Mouse (Mus musculus) heart, embryonic 16.5 days (tissue): ENCODE data around the gene Rapgefl1. TPM values are rescaled to one million over a fixed set of nuclear protein-coding genes. Genes with fewer than 3 reads are reported as not detected.

ENCODE experiments used
- ATAC-seq: fragments of 200-750 bp; cut with Nextera tagmentation; replicated peaks from 2 replicates; pipeline ENCODE4 v1.8.0; 2017; ENCODE audit warnings: moderate number of reproducible peaks; ENCODE audit not compliant: insufficient read depth, low FRiP score; ENCODE audit errors: extremely low read depth
- H3K27ac ChIP-seq: fragments of 300-500 bp; sonication (generic); 2 replicates; pipeline ENCODE4 v1.5.1; 2014; ENCODE audit warnings: mild to moderate bottlenecking, low read length, control low read depth, moderate library complexity
- H3K27me3 ChIP-seq: fragments of 300-500 bp; sonication (generic); 2 replicates; pipeline ENCODE4 v1.6.1; 2014; ENCODE audit warnings: low read length, mixed read lengths; ENCODE audit not compliant: control insufficient read depth, insufficient read depth
- H3K36me3 ChIP-seq: fragments of 300-500 bp; sonication (generic); 2 replicates; pipeline ENCODE4 v1.6.1; 2014; ENCODE audit not compliant: control insufficient read depth, insufficient read depth
- H3K4me1 ChIP-seq: fragments of 300-500 bp; sonication (generic); 2 replicates; pipeline ENCODE4 v1.6.1; 2014; ENCODE audit warnings: low read length, mixed read lengths; ENCODE audit not compliant: control insufficient read depth, insufficient read depth
- H3K4me2 ChIP-seq: fragments of 300-500 bp; sonication (generic); 2 replicates; pipeline ENCODE4 v1.6.1; 2014; ENCODE audit warnings: low read depth, mild to moderate bottlenecking, control low read depth, low read length
- H3K4me3 ChIP-seq: fragments of 300-500 bp; sonication (generic); 2 replicates; pipeline ENCODE4 v1.5.1; 2014; ENCODE audit warnings: mild to moderate bottlenecking, control low read depth, low read length
- H3K9ac ChIP-seq: fragments of 300-500 bp; sonication (generic); 2 replicates; pipeline ENCODE4 v1.6.1; 2014; ENCODE audit warnings: low read length, control low read depth
- H3K9me3 ChIP-seq: fragments of 300-500 bp; sonication (generic); replicated peaks from 2 replicates; pipeline ENCODE4 v1.6.1; 2016; ENCODE audit warnings: low read length; ENCODE audit not compliant: control insufficient read depth
- WGBS: fragments of 180-500 bp; shearing (Covaris S2); extraction: QIAGEN DNeasy Blood & Tissue Kit; methylation state at CpG from one replicate; pipeline ENCODE4 v1.1.7; 2014; 5-methylcytosine and 5-hydroxymethylcytosine counted together
- polyA plus RNA-seq: library from polyadenylated mRNA; unstranded; fragments of >200 nt; fragmentation: Nextera tagmentation; extraction: Ambion mirVana; gene quantifications from 2 replicates; pipeline ENCODE4 v1.2.1, GENCODE M21; 2015

Rapgefl1 gene
- polyA plus RNA-seq, 1 experiment from 2014 or later = 1.0 TPM

GRCm38 (mm10) chr11:98889077-98889476 lies 52.5 kb downstream of the Rapgefl1 start:
- H3K27ac ChIP-seq = no peak overlapping the region
- ATAC-seq = no peak
- H3K4me1 ChIP-seq = no peaks in the 10 kb centered on the region
- H3K27me3 ChIP-seq = no peaks in the 10 kb centered on the region
- no peaks in the 10 kb centered on the region for H3K9me3 ChIP-seq
- H3K4me3 ChIP-seq = no peak overlapping the region
- peaks cover 64% of the 10 kb centered on the region for H3K36me3 ChIP-seq
- H3K4me2 ChIP-seq = no peak overlapping the region
- 97% methylated on average over 4 of the region's 4 CpGs for WGBS
- no peak overlapping the region for H3K9ac ChIP-seq

- Histone ChIP-seq H3K4me1 (no peaks in the 10 kb centered on the region), H3K4me2 (no peak overlapping the region), H3K36me3 (peaks cover 66% of the 10 kb centered on the region), H3K4me3 (no peak overlapping the region), H3K9ac (no peak overlapping the region), H3K9me3 (no peaks in the 10 kb centered on the region), H3K27me3 (no peaks in the 10 kb centered on the region), H3K27ac (no peak overlapping the region)
- WGBS = 83% methylated on average over 5 of the region's 5 CpGs
- no peak for ATAC-seq
Measured at GRCm38 (mm10) chr11:98889977-98890376, 53.4 kb downstream of the Rapgefl1 start.

DNA sequence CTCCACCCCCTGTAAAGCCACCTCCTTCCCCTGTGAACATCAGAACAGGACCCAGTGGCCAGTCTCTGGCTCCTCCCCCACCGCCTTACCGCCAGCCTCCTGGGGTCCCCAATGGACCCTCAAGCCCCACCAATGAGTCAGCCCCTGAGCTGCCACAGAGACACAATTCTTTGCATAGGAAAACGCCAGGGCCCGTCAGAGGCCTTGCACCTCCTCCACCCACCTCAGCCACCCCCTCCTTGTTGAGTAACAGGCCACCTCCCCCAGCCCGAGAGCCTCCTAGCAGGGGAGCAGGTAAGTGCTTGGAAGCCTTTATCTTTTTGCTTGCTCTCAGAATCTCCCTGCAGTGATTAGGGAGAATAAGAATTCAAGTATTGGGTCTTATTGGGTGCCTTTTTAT lies 55.8 kb downstream of the Rapgefl1 start:
- Histone ChIP-seq H3K36me3 (peaks cover 68% of the 10 kb centered on the region), H3K4me2 (no peak overlapping the region), H3K9me3 (no peaks in the 10 kb centered on the region), H3K27ac (no peak overlapping the region), H3K4me1 (no peaks in the 10 kb centered on the region), H3K4me3 (no peak overlapping the region), H3K27me3 (no peaks in the 10 kb centered on the region), H3K9ac (no peak overlapping the region)
- no peak for ATAC-seq
- whole genome bisulfite sequencing = 59% methylated on average over 5 of the region's 5 CpGs

- H3K9me3 ChIP-seq = no peaks in the 10 kb centered on the region
- H3K4me1 ChIP-seq = peaks cover 26% of the 10 kb centered on the region
- no peaks in the 10 kb centered on the region for H3K27me3 ChIP-seq
- no peak for ATAC-seq
- 0 out of 2 replicates have a peak overlapping the region, but pooled peaks have one; percentile 9 for H3K27ac ChIP-seq
- H3K4me3 ChIP-seq = no peak overlapping the region
- peaks cover 43% of the 10 kb centered on the region for H3K36me3 ChIP-seq
- WGBS = 64% methylated on average over 12 of the region's 12 CpGs
- H3K4me2 ChIP-seq = 0 out of 2 replicates have a peak overlapping the region, but pooled peaks have one; percentile 3
- H3K9ac ChIP-seq = no peak overlapping the region
Measured at GRCm38 (mm10) chr11:98900529-98901125, 64.0 kb downstream of the Rapgefl1 start.

DNA sequence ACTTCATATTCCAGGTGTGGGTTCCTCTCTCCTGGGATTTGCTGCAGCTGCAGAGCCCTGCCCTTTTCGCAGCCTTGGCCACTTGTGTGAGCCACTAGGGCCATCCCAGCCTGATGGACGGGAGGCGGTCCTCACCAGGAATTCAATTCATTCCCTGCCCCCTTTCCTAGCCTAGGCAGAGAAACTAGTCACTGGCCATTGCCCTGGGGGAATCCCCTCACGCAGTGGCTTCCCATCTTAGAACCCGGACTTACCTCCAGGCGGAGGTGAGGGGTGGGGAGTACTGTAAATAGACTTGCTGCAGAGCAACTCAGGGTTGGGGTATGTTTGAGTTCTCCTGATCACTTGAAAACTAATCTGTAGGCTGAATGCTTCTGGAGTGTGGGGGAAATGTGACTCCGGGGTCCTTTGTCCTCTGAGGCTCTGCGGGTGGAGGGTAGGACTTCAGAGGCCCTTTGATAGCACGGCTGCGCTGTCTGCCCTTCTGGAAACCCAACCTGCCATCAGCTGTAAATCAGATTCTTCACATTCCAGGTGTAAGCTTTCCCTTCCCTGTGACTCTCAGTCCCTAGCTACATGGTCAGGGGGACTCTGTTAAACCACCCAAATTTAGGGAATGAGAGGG lies 66.1 kb downstream of the Rapgefl1 start:
- Histone ChIP-seq H3K27me3 (no peaks in the 10 kb centered on the region), H3K4me3 (no peak overlapping the region), H3K4me1 (peaks cover 30% of the 10 kb centered on the region), H3K36me3 (peaks cover 26% of the 10 kb centered on the region), H3K4me2 (no peak overlapping the region), H3K27ac (peak overlapping the region; percentile 40), H3K9me3 (no peaks in the 10 kb centered on the region), H3K9ac (0 out of 2 replicates have a peak overlapping the region, but pooled peaks have one; percentile 5)
- 19% methylated on average over 10 of the region's 10 CpGs for WGBS
- 0 out of 2 replicates have a peak, but pooled peaks have one; percentile 19 for ATAC-seq

Other genes with a start within 250 kb of the Rapgefl1 start
- 65.1 and 66.7 TPM in 2 replicates for gene Ormdl3, start 249.4 kb upstream of the Rapgefl1 start, polyA plus RNA-seq
- not detected in 2 replicates for gene Lrrc3c, start 238.5 kb upstream of the Rapgefl1 start, polyA plus RNA-seq
- gene Gm12355, start 211.1 kb upstream of the Rapgefl1 start, polyA plus RNA-seq = 0.30 and 2.9 TPM in 2 replicates
- 0.09 TPM in 1 of 2 replicates, not detected in the other for gene Gsdma3, start 210.4 kb upstream of the Rapgefl1 start, polyA plus RNA-seq
- 0.18 TPM in 1 of 2 replicates, not detected in the other for gene Gsdma2, start 190.0 kb upstream of the Rapgefl1 start, polyA plus RNA-seq
- gene Gsdma, start 172.4 kb upstream of the Rapgefl1 start, polyA plus RNA-seq = not detected in 2 replicates
- 166 and 169 TPM in 2 replicates for gene Psmd3, start 154.2 kb upstream of the Rapgefl1 start, polyA plus RNA-seq
- not detected in 2 replicates for gene Csf3, start 135.5 kb upstream of the Rapgefl1 start, polyA plus RNA-seq
- 36.8 and 40.3 TPM in 2 replicates for gene Med24, start 107.3 kb upstream of the Rapgefl1 start, polyA plus RNA-seq
- gene Thra, start 96.1 kb upstream of the Rapgefl1 start, polyA plus RNA-seq = 37.5 and 40.2 TPM in 2 replicates
- 7.0 and 8.2 TPM in 2 replicates for gene Nr1d1, start 61.5 kb upstream of the Rapgefl1 start, polyA plus RNA-seq
- gene Msl1, start 41.3 kb upstream of the Rapgefl1 start, polyA plus RNA-seq = 15.2 and 15.5 TPM in 2 replicates
- 23.4 and 24.0 TPM in 2 replicates for gene Casc3, start 31.9 kb upstream of the Rapgefl1 start, polyA plus RNA-seq
- gene Wipf2, start 26.9 kb downstream of the Rapgefl1 start, polyA plus RNA-seq = 3.1 and 3.4 TPM in 2 replicates
- 18.6 and 23.0 TPM in 2 replicates for gene Cdc6, start 71.0 kb downstream of the Rapgefl1 start, polyA plus RNA-seq
- 28.2 and 28.6 TPM in 2 replicates for gene Rara, start 91.0 kb downstream of the Rapgefl1 start, polyA plus RNA-seq
- 4.1 and 4.5 TPM in 2 replicates for gene Gjd3, start 146.2 kb downstream of the Rapgefl1 start, polyA plus RNA-seq
- 162 and 179 TPM in 2 replicates for gene Top2a, start 187.4 kb downstream of the Rapgefl1 start, polyA plus RNA-seq
- 377 and 385 TPM in 2 replicates for gene Igfbp4, start 204.5 kb downstream of the Rapgefl1 start, polyA plus RNA-seq